ENCODE assay signal across 12 mouse cellular contexts in genomic region chr7:139158956-139159355, GRCm38 (mm10). TPM values are rescaled to one million over a fixed set of nuclear protein-coding genes. Genes with fewer than 3 reads are reported as not detected.
DNase-seq lines count a peak whose midpoint lies in the region; ATAC-seq and TF ChIP-seq lines count a peak whose summit lies in the region.
"Had no signal": no experiment of that assay in that cellular context is flagged by ENCODE, and none has a peak within 500 bp of the region (broad histone marks: within the 10 kb centered on the region; RNA-seq: fewer than 3 reads in every experiment).

No protein-coding gene starts in this region.

- no peak for DNase-seq in hindbrain, embryonic 11.5 days (ENCODE audit: low spot score)
- peak; percentile 54 to 73 for DNase-seq in left cerebral cortex, postnatal 14 days (ENCODE audit: low spot score in 2 of 2)
- no peak for DNase-seq in retina, postnatal 1 day
- DNase-seq in spleen, postnatal 10 days (ENCODE audit: low spot score in 2 of 2) = no peak
- DNase-seq: heart, adult 2 months; heart, postnatal 36 days had no signal

- no peak overlapping the region for H3K9ac ChIP-seq in hindbrain, embryonic 13.5 days
- H3K9ac ChIP-seq in hindbrain, embryonic 11.5 days (ENCODE audit: low read depth, low read length) = no peak overlapping the region
- H3K9ac ChIP-seq in hindbrain, embryonic 16.5 days (ENCODE audit: low read depth, low read length) = no peak overlapping the region
- H3K9ac ChIP-seq: limb, embryonic 13.5 days; lung, embryonic 15.5 days had no signal

- 31% methylated on average over 5 of the region's 5 CpGs for WGBS in hindbrain, embryonic 13.5 days
- 48% methylated on average over 5 of the region's 5 CpGs for WGBS in hindbrain, embryonic 11.5 days
- 29% methylated on average over 5 of the region's 5 CpGs for WGBS in hindbrain, embryonic 16.5 days
- WGBS in olfactory bulb, adult 2 months = 33% methylated on average over 5 of the region's 5 CpGs

- H3K4me3 ChIP-seq in hindbrain, embryonic 13.5 days = no peak overlapping the region
- H3K4me3 ChIP-seq in hindbrain, embryonic 11.5 days (ENCODE audit: low read depth, low read length) = no peak overlapping the region
- H3K4me3 ChIP-seq in hindbrain, embryonic 16.5 days (ENCODE audit: low read length) = no peak overlapping the region
- no peak overlapping the region for H3K4me3 ChIP-seq in olfactory bulb, adult 2 months (ENCODE audit: insufficient read depth, low read depth, low read length)
- H3K4me3 ChIP-seq: heart, adult 2 months; limb, embryonic 13.5 days; lung, embryonic 15.5 days had no signal

- peak; percentile 84 for ATAC-seq in hindbrain, embryonic 13.5 days (ENCODE audit: low FRiP score)
- ATAC-seq in hindbrain, embryonic 11.5 days (ENCODE audit: low FRiP score) = no peak
- peak; percentile 43; the same call in 1 of the 2 replicates for ATAC-seq in hindbrain, embryonic 16.5 days

- TF ChIP-seq CTCF in olfactory bulb, adult 2 months (IDR thresholded peaks at IDR 0.05; ENCODE audit: insufficient read depth, low read depth, low read length) = no peak

- H3K4me2 ChIP-seq in hindbrain, embryonic 13.5 days = no peak overlapping the region
- no peak overlapping the region for H3K4me2 ChIP-seq in hindbrain, embryonic 11.5 days (replicated peaks; ENCODE audit: low read depth, low read length)
- no peak overlapping the region for H3K4me2 ChIP-seq in hindbrain, embryonic 16.5 days (ENCODE audit: low read length)
- H3K4me2 ChIP-seq: limb, embryonic 13.5 days; lung, embryonic 15.5 days had no signal

- TF ChIP-seq POLR2A in olfactory bulb, adult 2 months (IDR thresholded peaks at IDR 0.05; ENCODE audit: insufficient read depth, low read depth, low read length) = no peak

- H3K9me3 ChIP-seq in hindbrain, embryonic 13.5 days = no peaks in the 10 kb centered on the region; the same call in 1 of the 2 replicates
- H3K9me3 ChIP-seq in hindbrain, embryonic 11.5 days (ENCODE audit: control insufficient read depth, low read length) = no peaks in the 10 kb centered on the region
- no peaks in the 10 kb centered on the region for H3K9me3 ChIP-seq in hindbrain, embryonic 16.5 days (ENCODE audit: control insufficient read depth, low read length)
- H3K9me3 ChIP-seq: limb, embryonic 13.5 days; lung, embryonic 15.5 days had no signal

- peak overlapping the region; percentile 12; the same call in 1 of the 2 replicates for H3K27ac ChIP-seq in hindbrain, embryonic 13.5 days
- no peak overlapping the region for H3K27ac ChIP-seq in hindbrain, embryonic 11.5 days (ENCODE audit: low read depth, low read length)
- no peak overlapping the region for H3K27ac ChIP-seq in hindbrain, embryonic 16.5 days (ENCODE audit: low read depth, low read length)
- H3K27ac ChIP-seq in olfactory bulb, adult 2 months (ENCODE audit: insufficient read depth, low read depth, low read length) = peak overlapping the region; percentile 74
- H3K27ac ChIP-seq: heart, adult 2 months; kidney, postnatal 0 days; limb, embryonic 13.5 days; lung, embryonic 15.5 days had no signal

- H3K27me3 ChIP-seq in hindbrain, embryonic 13.5 days = 0 out of 2 replicates have a peak, but pooled peaks cover 3% of the 10 kb centered on the region
- no peaks in the 10 kb centered on the region for H3K27me3 ChIP-seq in hindbrain, embryonic 11.5 days (ENCODE audit: control insufficient read depth, insufficient read depth, low read length)
- H3K27me3 ChIP-seq in hindbrain, embryonic 16.5 days (replicated peaks; ENCODE audit: control insufficient read depth, insufficient read depth, low read length) = no peaks in the 10 kb centered on the region
- H3K27me3 ChIP-seq: lung, embryonic 15.5 days had no signal

- H3K36me3 ChIP-seq in hindbrain, embryonic 13.5 days = no peaks in the 10 kb centered on the region
- no peaks in the 10 kb centered on the region for H3K36me3 ChIP-seq in hindbrain, embryonic 11.5 days (ENCODE audit: control insufficient read depth, insufficient read depth, low read length)
- H3K36me3 ChIP-seq in hindbrain, embryonic 16.5 days (ENCODE audit: control insufficient read depth, insufficient read depth, low read length) = no peaks in the 10 kb centered on the region
- H3K36me3 ChIP-seq: limb, embryonic 13.5 days; lung, embryonic 15.5 days had no signal

- peaks cover 27% of the 10 kb centered on the region for H3K4me1 ChIP-seq in hindbrain, embryonic 13.5 days (replicated peaks)
- no peaks in the 10 kb centered on the region; the same call in 1 of the 2 replicates for H3K4me1 ChIP-seq in hindbrain, embryonic 11.5 days (replicated peaks; ENCODE audit: control insufficient read depth, insufficient read depth, low read length)
- peaks cover 17% of the 10 kb centered on the region for H3K4me1 ChIP-seq in hindbrain, embryonic 16.5 days (ENCODE audit: control insufficient read depth, insufficient read depth, low read depth, low read length)
- H3K4me1 ChIP-seq in olfactory bulb, adult 2 months (ENCODE audit: control insufficient read depth, insufficient read depth, low read length) = peaks cover 50% of the 10 kb centered on the region
- H3K4me1 ChIP-seq: limb, embryonic 13.5 days; lung, embryonic 15.5 days had no signal

- intact Hi-C loops in left cerebral cortex, postnatal 14 days (cut with DNase I) = no loop called here

RNA-seq across cellular contexts. Expression of gene Lrrc27, which starts 53.8 kb away (rescaled TPM):
- polyA plus RNA-seq in hindbrain, embryonic 13.5 days (2015; fragmentation: Nextera tagmentation; extraction: Ambion mirVana) = 3.5 and 5.0 TPM in 2 replicates
- 6.5 and 9.4 TPM in 2 replicates for polyA plus RNA-seq in hindbrain, embryonic 11.5 days (2014; fragmentation: Nextera tagmentation; extraction: Ambion mirVana)
- 3.8 and 6.8 TPM in 2 replicates for polyA plus RNA-seq in hindbrain, embryonic 16.5 days (2015; fragmentation: Nextera tagmentation; extraction: Ambion mirVana)
- 1 to 10 TPM; 5.9 to 6.0 TPM for total RNA-seq in left cerebral cortex, postnatal 14 days (2021)
- not detected in 2 replicates for polyA plus RNA-seq in olfactory bulb, adult 2 months (2012; ENCODE audit: insufficient read depth, insufficient read length, low replicate concordance, missing spikeins)

RNA-seq across cellular contexts. Expression of gene Stk32c, which starts 54.2 kb away (rescaled TPM):
- 1.1 TPM in 2 replicates for polyA plus RNA-seq in hindbrain, embryonic 13.5 days (2015; fragmentation: Nextera tagmentation; extraction: Ambion mirVana)
- polyA plus RNA-seq in hindbrain, embryonic 11.5 days (2014; fragmentation: Nextera tagmentation; extraction: Ambion mirVana) = 0.52 and 0.54 TPM in 2 replicates
- polyA plus RNA-seq in hindbrain, embryonic 16.5 days (2015; fragmentation: Nextera tagmentation; extraction: Ambion mirVana) = 2.9 and 3.0 TPM in 2 replicates
- 100 to 1,000 TPM; 129 to 146 TPM for total RNA-seq in left cerebral cortex, postnatal 14 days (2021)
- polyA plus RNA-seq in olfactory bulb, adult 2 months (2012; ENCODE audit: insufficient read depth, insufficient read length, low replicate concordance, missing spikeins) = not detected in 2 replicates

Comparison
In these comparisons a context has a peak if more than half of its experiments do, and no peak if none do; other contexts are left out.
1. H3K27ac ChIP-seq: peak in hindbrain, embryonic 13.5 days (single experiment) and olfactory bulb, adult 2 months (single experiment); none in hindbrain, embryonic 11.5 days (single experiment) and hindbrain, embryonic 16.5 days (single experiment).
2. DNase-seq: peak in left cerebral cortex, postnatal 14 days (2 of 2); none in hindbrain, embryonic 11.5 days (single experiment), retina, postnatal 1 day (single experiment) and spleen, postnatal 10 days (0 of 2).